Mouse (Mus musculus) ES-E14 (cell line): ENCODE results near the gene Susd2.

Source experiments
- CHD2 ChIP-seq: IDR thresholded peaks from 2 replicates; pipeline ENCODE4 v1.6.1; 2014; ENCODE audit warnings: mild to moderate bottlenecking, low read depth, low read length, inconsistent platforms
- ZNF384 ChIP-seq: IDR thresholded peaks from 2 replicates; pipeline ENCODE4 v1.6.1; 2012; ENCODE audit warnings: low read depth, low read length, inconsistent platforms

- TF ChIP-seq ZNF384 (peak; percentile 83), CHD2 (no peak)
Observed at GRCm38 (mm10) chr10:75636084-75636786, 7.6 kb downstream of the Susd2 start.
